Comparison of ENCODE assay signal across 25 mouse cellular contexts in genomic region chr1:176816728-176817127, GRCm38 (mm10). TPM values are rescaled to one million over a fixed set of nuclear protein-coding genes. Genes with fewer than 3 reads are reported as not detected.
DNase-seq lines count a peak whose midpoint lies in the region; ATAC-seq lines count a peak whose summit lies in the region.
"Had no signal": no experiment of that assay in that cellular context is flagged by ENCODE, and none has a peak within 500 bp of the region (broad histone marks: within the 10 kb centered on the region; RNA-seq: fewer than 3 reads in every experiment).

No protein-coding gene starts in this region.

- H3K4me3 ChIP-seq in heart, embryonic 12.5 days, result no peak overlapping the region
- H3K4me3 ChIP-seq: embryonic facial prominence, embryonic 15.5 days; heart, embryonic 13.5 days; hindbrain, embryonic 12.5 days; midbrain, embryonic 12.5 days; neural tube, embryonic 12.5 days had no signal

- no peak overlapping the region for H3K4me2 ChIP-seq in heart, embryonic 12.5 days
- H3K4me2 ChIP-seq: embryonic facial prominence, embryonic 15.5 days; heart, embryonic 13.5 days; hindbrain, embryonic 12.5 days; liver, embryonic 11.5 days; midbrain, embryonic 12.5 days; neural tube, embryonic 12.5 days had no signal

- no peak overlapping the region for H3K9ac ChIP-seq in heart, embryonic 12.5 days
- H3K9ac ChIP-seq: embryonic facial prominence, embryonic 15.5 days; heart, embryonic 13.5 days; hindbrain, embryonic 12.5 days; liver, postnatal 0 days; midbrain, embryonic 12.5 days; neural tube, embryonic 12.5 days had no signal

- no peaks in the 10 kb centered on the region for H3K36me3 ChIP-seq in heart, embryonic 12.5 days
- H3K36me3 ChIP-seq: embryonic facial prominence, embryonic 15.5 days; heart, embryonic 13.5 days; hindbrain, embryonic 12.5 days; midbrain, embryonic 12.5 days; neural tube, embryonic 12.5 days had no signal

- no peaks in the 10 kb centered on the region for H3K9me3 ChIP-seq in heart, embryonic 12.5 days (replicated peaks)
- H3K9me3 ChIP-seq: embryonic facial prominence, embryonic 15.5 days; heart, embryonic 13.5 days; hindbrain, embryonic 12.5 days; midbrain, embryonic 12.5 days; neural tube, embryonic 12.5 days had no signal

- H3K4me1 ChIP-seq in heart, embryonic 12.5 days (replicated peaks), result peaks cover 30% of the 10 kb centered on the region
- H3K4me1 ChIP-seq: neural tube, embryonic 12.5 days had no signal

- no peak for ATAC-seq in heart, embryonic 12.5 days (ENCODE audit: insufficient number of reproducible peaks, low FRiP score)
- ATAC-seq in megakaryocyte, adult 5-6 weeks (ENCODE audit: poor library complexity, severe bottlenecking), result peak; percentile 19
- ATAC-seq in erythroid progenitor cell, adult 5-6 weeks (replicated peaks; ENCODE audit: low FRiP score, poor library complexity, severe bottlenecking), result no peak
- ATAC-seq in inflammation-experienced regulatory T-cells, adult 6 months, result no peak
- ATAC-seq: forebrain, embryonic 16.5 days; liver, postnatal 0 days had no signal

- DNase-seq in heart, adult 11 months, result peak; percentile 91
- DNase-seq in spleen, postnatal 4 days (ENCODE audit: low spot score in 2 of 2), result peak; percentile 20 to 60
- DNase-seq in spleen, postnatal 14 days (ENCODE audit: low spot score in 2 of 2), result no peak
- no peak for DNase-seq in adrenal gland, adult 18-20 months (ENCODE audit: low spot score in 2 of 2)
- DNase-seq: adrenal gland, adult 8-10 months; cerebellum, adult 9-10 months; gastrocnemius, postnatal 10 days; heart, adult 18-20 months; heart, postnatal 14 days; kidney, adult 11 months; liver, postnatal 0 days; lung, postnatal 14 days; right cerebral cortex, postnatal 14 days had no signal

- H3K27ac ChIP-seq in heart, embryonic 12.5 days (ENCODE audit: poor library complexity, severe bottlenecking), result no peak overlapping the region
- H3K27ac ChIP-seq: embryonic facial prominence, embryonic 15.5 days; heart, embryonic 13.5 days; hindbrain, embryonic 12.5 days; kidney, postnatal 0 days; midbrain, embryonic 12.5 days; neural tube, embryonic 12.5 days had no signal

- 86% methylated on average over 4 of the region's 4 CpGs for WGBS in heart, embryonic 12.5 days

- H3K27me3 ChIP-seq in heart, embryonic 12.5 days (replicated peaks), result no peaks in the 10 kb centered on the region
- H3K27me3 ChIP-seq: embryonic facial prominence, embryonic 15.5 days; heart, embryonic 13.5 days; hindbrain, embryonic 12.5 days; midbrain, embryonic 12.5 days; neural tube, embryonic 12.5 days had no signal

RNA-seq across cellular contexts. Expression of gene Sdccag8, which starts 2.3 kb away (rescaled TPM):
- polyA plus RNA-seq in heart, embryonic 12.5 days (2016; fragmentation: Nextera tagmentation; extraction: Ambion mirVana), result 9.0 and 10.0 TPM in 2 replicates
- total RNA-seq in megakaryocyte, adult 5-6 weeks (2015), result 17.5 and 24.1 TPM in 2 replicates
- 55.3 and 59.3 TPM in 2 replicates for total RNA-seq in megakaryocyte, adult 5-6 weeks (2017)
- total RNA-seq in erythroid progenitor cell, adult 5-6 weeks (2015; ENCODE audit: low replicate concordance), result 7.2 and 8.8 TPM in 2 replicates
- 15.3 and 19.1 TPM in 2 replicates for total RNA-seq in erythroid progenitor cell, adult 5-6 weeks (2017; ENCODE audit: low replicate concordance)
- total RNA-seq in adrenal gland, adult 18-20 months (2021), result 1 to 10 TPM; 8.4 to 8.8 TPM
- 10 to 100 TPM; 24.5 to 28.1 (median 27.5) TPM for polyA plus RNA-seq in inflammation-experienced regulatory T-cells, adult 6 months (2017; shearing (Covaris generic))

RNA-seq across cellular contexts. Expression of gene Cep170, which starts 2.9 kb away (rescaled TPM):
- 29.6 and 33.1 TPM in 2 replicates for polyA plus RNA-seq in heart, embryonic 12.5 days (2016; fragmentation: Nextera tagmentation; extraction: Ambion mirVana)
- total RNA-seq in megakaryocyte, adult 5-6 weeks (2015), result 68.3 and 74.4 TPM in 2 replicates
- total RNA-seq in megakaryocyte, adult 5-6 weeks (2017), result 65.6 and 77.4 TPM in 2 replicates
- 35.0 and 56.6 TPM in 2 replicates for total RNA-seq in erythroid progenitor cell, adult 5-6 weeks (2015; ENCODE audit: low replicate concordance)
- 27.1 and 30.7 TPM in 2 replicates for total RNA-seq in erythroid progenitor cell, adult 5-6 weeks (2017; ENCODE audit: low replicate concordance)
- total RNA-seq in adrenal gland, adult 18-20 months (2021), result 10 to 100 TPM; 27.1 to 29.2 TPM
- polyA plus RNA-seq in inflammation-experienced regulatory T-cells, adult 6 months (2017; shearing (Covaris generic)), result 10 to 100 TPM; 10.7 to 11.6 (median 11.6) TPM

Comparison
In these comparisons a context has a peak if more than half of its experiments do, and no peak if none do; other contexts are left out.
1. DNase-seq: peak in heart, adult 11 months (single experiment) and spleen, postnatal 4 days (2 of 2); none in spleen, postnatal 14 days (0 of 2) and adrenal gland, adult 18-20 months (0 of 2).